Mouse (Mus musculus) thymus, adult 2 months (tissue): ENCODE measurements around the gene Pomc.

Experiments
- CTCF ChIP-seq: fragments of 200-500 bp; IDR thresholded peaks from 2 replicates; pipeline ENCODE4 v1.5.1; 2012; ENCODE audit warnings: mild to moderate bottlenecking, control low read depth, low read length, moderate library complexity, borderline replicate concordance; ENCODE audit not compliant: control insufficient read depth, poor library complexity, insufficient read depth; ENCODE audit errors: extremely low read depth
- POLR2A ChIP-seq: fragments of 200-500 bp; IDR thresholded peaks from 2 replicates; pipeline ENCODE4 v1.6.1; 2012; ENCODE audit warnings: mild to moderate bottlenecking, low read length, control low read depth, moderate library complexity; ENCODE audit not compliant: control insufficient read depth, poor library complexity, insufficient read depth; ENCODE audit errors: extremely low read depth

- TF ChIP-seq CTCF, result no peak
- TF ChIP-seq POLR2A, result no peak
Measured at GRCm38 (mm10) chr12:4008731-4009130, 54.0 kb downstream of the Pomc start.
